Mouse (Mus musculus): ENCODE data around the gene Uqcrfs1. TPM values are rescaled to one million over a fixed set of nuclear protein-coding genes. Genes with fewer than 3 reads are reported as not detected.

The Uqcrfs1 gene
- 216 and 232 TPM in 2 replicates for polyA plus RNA-seq (2015; fragmentation: Nextera tagmentation; extraction: Ambion mirVana)

GRCm38 (mm10) chr13:30544856-30545604 lies at the start of gene Uqcrfs1:
Uqcrfs1 (minus strand) TSS chr13:30545362.

Other genes with a start within 250 kb of the Uqcrfs1 start
- gene Agtr1a, start 208.9 kb downstream of the Uqcrfs1 start, polyA plus RNA-seq (2015; fragmentation: Nextera tagmentation; extraction: Ambion mirVana) = 3.1 TPM in 2 replicates
- 28.7 and 30.9 TPM in 2 replicates for gene Dusp22, start 114.6 kb upstream of the Uqcrfs1 start, polyA plus RNA-seq (2015; fragmentation: Nextera tagmentation; extraction: Ambion mirVana)
- gene Irf4, start 203.9 kb upstream of the Uqcrfs1 start, polyA plus RNA-seq (2015; fragmentation: Nextera tagmentation; extraction: Ambion mirVana) = 0.06 and 0.11 TPM in 2 replicates

Data from urinary bladder, postnatal 0 days (tissue).